Mouse (Mus musculus) adipocyte (in vitro differentiated cells): ENCODE data around the gene Drosha.

ENCODE experiments used
- DNase-seq: peaks from one replicate; pipeline ENCODE4 v3.0.0-alpha.2; 2016; ENCODE audit warnings: low spot score

Gene Drosha

DNA sequence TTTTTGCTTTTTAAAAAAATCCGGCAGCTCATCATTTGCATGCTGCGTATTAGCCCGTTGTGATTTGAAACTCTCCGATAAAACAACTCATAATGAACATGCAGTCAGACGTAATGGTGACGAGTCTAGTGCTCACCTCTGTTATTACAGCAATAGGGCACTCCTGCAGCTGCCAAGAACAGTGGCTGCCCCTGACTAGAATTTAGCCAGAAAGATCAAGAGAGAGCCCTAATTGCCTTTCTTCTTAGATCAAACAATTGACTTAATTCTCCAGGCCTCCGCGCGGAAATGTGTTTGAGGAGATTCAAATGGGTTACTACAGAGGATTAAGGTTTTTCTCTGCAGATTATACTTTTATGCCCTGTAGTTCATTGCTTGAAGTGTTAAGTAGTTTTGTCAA, 116.5 kb downstream of the Drosha start:
- DNase-seq, result no peak

DNA sequence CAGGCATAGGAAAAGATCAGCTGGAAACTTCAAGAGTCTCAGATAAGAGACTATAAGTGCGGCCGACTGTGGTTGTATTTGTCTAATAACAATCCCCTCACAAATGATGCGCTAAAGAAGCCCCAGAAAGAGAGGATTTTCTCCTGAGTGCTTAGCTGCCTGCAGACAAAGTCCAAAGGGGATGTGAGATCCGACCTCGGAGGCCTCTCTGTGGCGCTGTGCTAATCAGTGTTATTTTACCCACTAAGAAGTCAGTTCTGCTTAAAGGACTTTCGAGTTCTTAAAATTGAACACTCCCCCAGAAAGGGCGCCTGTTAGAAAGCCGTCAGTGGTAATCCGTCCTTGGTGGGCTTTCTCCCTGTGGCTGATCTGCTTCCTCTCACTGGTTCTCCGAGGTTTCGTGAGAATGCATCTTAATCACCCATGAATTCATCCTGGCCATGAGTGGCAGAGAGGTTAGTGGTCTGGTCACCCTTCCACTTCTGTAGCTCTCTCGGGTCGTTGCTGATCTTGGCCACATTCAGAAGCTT, 117.1 kb downstream of the Drosha start:
- no peak for DNase-seq

DNA sequence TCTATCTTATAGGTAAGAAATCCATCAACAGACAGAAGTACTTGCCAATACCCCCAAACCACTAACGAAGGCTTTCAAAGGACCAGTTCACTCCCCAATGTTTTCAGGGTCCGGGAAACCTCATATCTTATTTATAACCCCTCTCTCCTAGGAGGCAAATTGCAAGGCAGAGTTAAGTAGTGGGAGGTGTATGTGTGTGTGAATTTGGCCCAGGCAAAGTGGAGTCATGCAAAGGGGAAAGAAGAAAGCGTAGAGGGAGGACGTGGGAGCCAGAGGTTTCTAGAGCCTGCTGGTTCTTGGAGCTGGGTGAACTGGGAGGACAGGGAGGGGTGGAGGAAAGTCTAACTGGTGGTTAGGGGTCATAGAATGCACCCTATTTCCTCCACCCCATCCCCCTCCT, 117.8 kb downstream of the Drosha start:
- DNase-seq, result no peak

DNA sequence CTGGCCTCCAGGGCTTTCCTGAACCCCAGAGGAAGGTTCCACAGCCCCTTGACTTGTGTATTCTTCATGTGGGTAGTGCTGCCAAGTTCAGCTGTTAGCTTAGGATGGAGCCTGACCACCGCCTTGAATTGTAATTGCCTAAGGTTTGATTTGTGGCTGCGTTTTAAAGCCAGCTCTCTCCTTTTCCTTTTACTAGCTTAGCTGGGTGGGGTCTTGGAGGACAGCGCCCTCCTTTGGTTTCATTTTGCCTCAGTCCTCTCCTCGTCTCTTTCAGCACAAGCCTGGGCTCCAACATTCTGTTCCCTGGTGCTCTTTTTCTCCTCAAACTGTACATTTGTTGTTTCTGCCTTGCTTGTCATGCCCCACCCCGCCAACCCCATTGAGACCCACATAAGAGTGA, 133.4 kb downstream of the Drosha start:
- no peak for DNase-seq

DNA sequence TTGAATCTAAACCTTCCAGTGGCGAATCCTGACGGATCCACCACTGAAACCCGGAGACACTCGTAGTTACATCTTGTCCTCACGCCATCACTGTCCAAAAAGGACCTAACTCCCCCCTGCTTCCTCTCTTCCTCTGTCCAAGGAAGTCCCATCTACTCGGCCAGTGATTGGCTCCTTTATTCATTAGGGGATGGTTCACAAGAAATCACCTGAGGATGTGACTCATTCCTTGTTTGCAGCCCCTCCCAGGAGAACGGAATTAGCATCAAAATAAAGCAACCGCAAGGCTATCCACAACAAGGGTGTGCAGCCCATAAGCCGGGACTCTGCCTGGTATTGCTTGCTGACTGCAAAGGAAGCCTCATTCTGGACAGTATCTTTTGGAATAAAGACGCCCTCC, 137.6 kb downstream of the Drosha start:
- no peak for DNase-seq

DNA sequence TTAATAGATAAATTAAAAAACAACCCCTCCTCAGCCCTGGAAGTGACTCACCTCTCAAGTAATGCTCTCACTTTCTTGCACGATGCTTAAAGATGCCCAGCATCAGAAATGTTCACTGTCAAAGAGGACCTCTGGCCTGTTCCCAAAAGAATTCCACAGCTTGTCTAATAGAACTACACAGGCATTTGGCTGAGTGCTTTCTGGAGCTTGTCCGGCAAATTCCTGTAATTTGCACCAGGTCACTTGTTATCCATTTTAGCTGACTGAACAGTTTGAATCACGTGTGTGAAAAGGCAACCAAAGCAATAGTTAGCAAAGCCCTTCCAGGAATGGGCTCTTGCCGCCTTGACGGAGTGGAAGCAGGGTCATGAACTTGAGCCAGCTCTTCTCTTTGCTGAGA, 140.6 kb downstream of the Drosha start:
- DNase-seq, result no peak

DNA sequence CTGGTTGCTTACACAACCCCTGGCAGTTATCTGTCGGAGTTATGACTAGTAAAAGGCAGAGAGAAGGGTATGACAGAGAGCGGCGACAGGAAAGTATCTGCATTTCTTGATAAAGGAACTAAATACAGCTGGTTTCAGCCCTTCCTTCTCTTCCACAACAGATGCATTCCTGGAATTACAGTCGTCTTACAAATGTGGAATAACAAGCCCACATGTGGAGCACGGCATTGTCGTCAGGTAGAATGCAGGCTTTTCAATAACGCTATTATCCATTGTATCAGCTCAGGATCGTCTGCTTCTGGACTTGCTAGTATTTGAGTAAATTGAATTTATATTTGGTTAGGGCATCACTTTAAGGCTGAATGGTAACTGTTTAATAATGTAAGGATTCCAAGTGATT, 144.2 kb downstream of the Drosha start:
- no peak for DNase-seq

DNA sequence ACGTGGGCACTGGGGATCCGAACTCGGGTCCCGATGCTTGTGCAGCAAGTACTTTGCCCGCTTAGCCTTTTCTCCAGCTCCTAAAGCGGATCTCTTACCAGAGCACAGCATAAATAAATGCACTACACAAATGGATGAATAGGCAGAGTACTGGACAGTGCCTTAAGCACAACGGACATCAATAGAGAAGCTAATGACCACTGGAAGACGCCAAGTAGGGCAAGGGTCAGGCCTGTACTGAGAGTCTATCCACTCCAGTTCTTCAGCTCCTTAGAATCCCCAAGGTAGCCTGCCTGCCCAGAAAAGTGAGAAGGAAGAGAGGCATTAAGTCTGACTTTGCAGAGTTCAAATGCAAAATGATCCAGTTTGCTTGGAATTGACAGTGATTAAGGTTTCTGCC, 147.8 kb downstream of the Drosha start:
- DNase-seq, result peak; percentile 6
